Mouse (Mus musculus) fat pad, adult 2 months (tissue): ENCODE data around the gene Nosip.
A peak's percentile ranks its signal among the peaks of the same experiment; 100 is the strongest.
"Not testable (repeated sequence)": the region's sequence is repeated elsewhere in the genome, so short reads cannot be mapped to it uniquely, and the experiment has no call there.

Experiments
- DNase-seq: peaks from one replicate; pipeline ENCODE4 v3.0.0-alpha.2; 2011; ENCODE audit warnings: low read depth, low spot score; ENCODE audit errors: extremely low read depth

The Nosip gene

GRCm38 (mm10) chr7:45062239-45062835 is at the start of gene Nosip, which contains the start of gene Prrg2:
Gene Nosip, plus strand, starts transcription at chr7:45062429.
Gene Prrg2, minus strand, starts transcription at chr7:45062677.
- peak; percentile 92 for DNase-seq

- no peak for DNase-seq
These were observed 49.4 kb upstream of the Nosip start for GRCm38 (mm10) chr7:45012824-45013223.

- DNase-seq: no peak
These were observed 48.7 kb upstream of the Nosip start for GRCm38 (mm10) chr7:45013366-45014095.

GRCm38 (mm10) chr7:45014096-45014451 is 48.2 kb upstream of the Nosip start:
- DNase-seq: no peak

GRCm38 (mm10) chr7:45015344-45015956 is 46.8 kb upstream of the Nosip start:
- no peak for DNase-seq

GRCm38 (mm10) chr7:45015957-45016612 is 46.1 kb upstream of the Nosip start, which contains the start of gene Scaf1:
Gene Scaf1, minus strand, starts transcription at chr7:45016363.
- DNase-seq: peak; percentile 91

GRCm38 (mm10) chr7:45016761-45017160 is 45.5 kb upstream of the Nosip start:
- no peak for DNase-seq

GRCm38 (mm10) chr7:45017242-45018061 is 44.8 kb upstream of the Nosip start, which contains the start of gene Rras:
Gene Rras, plus strand, starts transcription at chr7:45017961.
- DNase-seq: peak; percentile 97

- DNase-seq: peak; percentile 70
These were observed 43.1 kb upstream of the Nosip start for GRCm38 (mm10) chr7:45019031-45019571.

GRCm38 (mm10) chr7:45020225-45020624 is 42.0 kb upstream of the Nosip start:
- no peak for DNase-seq

- not testable (repeated sequence) for DNase-seq
These were observed 38.5 kb upstream of the Nosip start for GRCm38 (mm10) chr7:45023711-45024110.

GRCm38 (mm10) chr7:45024281-45025248 is 37.7 kb upstream of the Nosip start:
- no peak for DNase-seq

- peak; percentile 97 for DNase-seq
These were observed 36.5 kb upstream of the Nosip start for GRCm38 (mm10) chr7:45025601-45026220.

- no peak for DNase-seq
These were observed 36.0 kb upstream of the Nosip start for GRCm38 (mm10) chr7:45026256-45026655.

GRCm38 (mm10) chr7:45027761-45028160 is 34.5 kb upstream of the Nosip start:
- DNase-seq: no peak

GRCm38 (mm10) chr7:45028351-45028750 is 33.9 kb upstream of the Nosip start:
- DNase-seq: no peak

- no peak for DNase-seq
These were observed 32.2 kb upstream of the Nosip start for GRCm38 (mm10) chr7:45029995-45030394.

GRCm38 (mm10) chr7:45030857-45031256 is 31.4 kb upstream of the Nosip start:
- DNase-seq: no peak
